Mouse (Mus musculus) lung, embryonic 15.5 days (tissue): ENCODE data around the gene Cnksr2. TPM values are rescaled to one million over a fixed set of nuclear protein-coding genes. Genes with fewer than 3 reads are reported as not detected.

Experiments
- ATAC-seq: fragments of 200-750 bp; cut with Nextera tagmentation; 2 replicates; pipeline ENCODE4 v1.8.0; 2017; ENCODE audit warnings: moderate number of reproducible peaks, borderline replicate concordance; ENCODE audit not compliant: low FRiP score, low TSS enrichment; ENCODE audit errors: extremely low read depth
- H3K27ac ChIP-seq: fragments of 300-500 bp; sonication (generic); 2 replicates; pipeline ENCODE4 v1.5.1; 2015; ENCODE audit warnings: moderate library complexity, mild to moderate bottlenecking, inconsistent platforms
- H3K27me3 ChIP-seq: fragments of 300-500 bp; sonication (generic); 2 replicates; pipeline ENCODE4 v1.6.1; 2015; ENCODE audit warnings: inconsistent platforms
- H3K36me3 ChIP-seq: fragments of 300-500 bp; sonication (generic); 2 replicates; pipeline ENCODE4 v1.6.1; 2015; ENCODE audit warnings: inconsistent platforms
- H3K4me1 ChIP-seq: fragments of 300-500 bp; sonication (generic); 2 replicates; pipeline ENCODE4 v1.6.1; 2015; ENCODE audit warnings: inconsistent platforms
- H3K4me2 ChIP-seq: fragments of 300-500 bp; sonication (generic); 2 replicates; pipeline ENCODE4 v1.6.1; 2015; ENCODE audit warnings: inconsistent platforms, mild to moderate bottlenecking, moderate library complexity
- H3K4me3 ChIP-seq: fragments of 300-500 bp; sonication (generic); 2 replicates; pipeline ENCODE4 v1.5.1; 2015; ENCODE audit warnings: mild to moderate bottlenecking, inconsistent platforms
- H3K9ac ChIP-seq: fragments of 300-500 bp; sonication (generic); 2 replicates; pipeline ENCODE4 v1.6.1; 2015; ENCODE audit warnings: inconsistent platforms
- H3K9me3 ChIP-seq: fragments of 300-500 bp; sonication (generic); 2 replicates; pipeline ENCODE4 v1.6.1; 2016; ENCODE audit warnings: inconsistent platforms
- WGBS: fragments of 180-500 bp; shearing (Covaris S2); methylation state at CpG from one replicate; pipeline ENCODE4 v1.1.7; 2015; 5-methylcytosine and 5-hydroxymethylcytosine counted together
- polyA plus RNA-seq: library from polyadenylated mRNA; unstranded; fragments of >200 nt; fragmentation: Nextera tagmentation; extraction: Ambion mirVana; gene quantifications from 2 replicates; pipeline ENCODE4 v1.2.1, GENCODE M21; 2015

Gene Cnksr2
- polyA plus RNA-seq, 1 experiment from 2014 or later: 2.5 TPM

GRCm38 (mm10) chrX:157818207-157818920, 224.7 kb downstream of the Cnksr2 start, which contains the start of gene Klhl34:
TSS of gene Klhl34 (plus strand) at chrX:157818435.
- 0 out of 2 replicates have a peak, but pooled peaks cover 4% of the 10 kb centered on the region for H3K4me1 ChIP-seq
- peak within 1 kb of the TSS; percentile 27 for H3K4me3 ChIP-seq
- peak within 1 kb of the TSS; percentile 65 for H3K4me2 ChIP-seq
- peak; percentile 68 for ATAC-seq
- 44% methylated on average over 28 of the region's 28 CpGs for WGBS
- H3K9ac ChIP-seq: no peak within 1 kb of the TSS
- no peaks in the 10 kb centered on the region for H3K36me3 ChIP-seq
- H3K9me3 ChIP-seq: no peaks in the 10 kb centered on the region
- H3K27ac ChIP-seq: no peak within 1 kb of the TSS
- H3K27me3 ChIP-seq: no peaks in the 10 kb centered on the region

- peak; percentile 65 for ATAC-seq
- H3K4me2 ChIP-seq: peak overlapping the region; percentile 65
- WGBS: 19% methylated on average over 30 of the region's 31 CpGs
- H3K36me3 ChIP-seq: no peaks in the 10 kb centered on the region
- H3K9me3 ChIP-seq: no peaks in the 10 kb centered on the region
- no peak overlapping the region for H3K27ac ChIP-seq
- peak overlapping the region; percentile 27 for H3K4me3 ChIP-seq
- H3K4me1 ChIP-seq: 0 out of 2 replicates have a peak, but pooled peaks cover 4% of the 10 kb centered on the region
- no peaks in the 10 kb centered on the region for H3K27me3 ChIP-seq
- H3K9ac ChIP-seq: no peak overlapping the region
These were observed 225.4 kb downstream of the Cnksr2 start for GRCm38 (mm10) chrX:157817571-157818206.

GRCm38 (mm10) chrX:157809721-157810120, 233.4 kb downstream of the Cnksr2 start:
- H3K4me3 ChIP-seq: no peak overlapping the region
- no peaks in the 10 kb centered on the region for H3K36me3 ChIP-seq
- no peak overlapping the region for H3K27ac ChIP-seq
- no peak for ATAC-seq
- H3K9me3 ChIP-seq: no peaks in the 10 kb centered on the region
- WGBS: 71% methylated on average over 1 of the region's 1 CpGs
- H3K9ac ChIP-seq: no peak overlapping the region
- H3K4me2 ChIP-seq: no peak overlapping the region
- no peaks in the 10 kb centered on the region for H3K27me3 ChIP-seq
- no peaks in the 10 kb centered on the region for H3K4me1 ChIP-seq

GRCm38 (mm10) chrX:157801669-157802068, 241.4 kb downstream of the Cnksr2 start:
- Histone ChIP-seq H3K36me3 (no peaks in the 10 kb centered on the region), H3K27ac (no peak overlapping the region), H3K4me2 (no peak overlapping the region), H3K9ac (no peak overlapping the region), H3K4me3 (no peak overlapping the region), H3K4me1 (no peaks in the 10 kb centered on the region), H3K27me3 (no peaks in the 10 kb centered on the region), H3K9me3 (no peaks in the 10 kb centered on the region)
- ATAC-seq: no peak
- 86% methylated on average over 2 of the region's 2 CpGs for WGBS

Other genes starting within 250 kb of the Cnksr2 start
- gene Klhl34, start 224.9 kb downstream of the Cnksr2 start, polyA plus RNA-seq: 1.0 and 1.2 TPM in 2 replicates